Mouse (Mus musculus): ENCODE measurements at regions not wholly inside any gene's neighbourhood (a gene's known extent, or its start where the extent isn't known, plus 50 kb on each side); places are given as distances from the start of the nearest gene placed in this dataset.

DNA sequence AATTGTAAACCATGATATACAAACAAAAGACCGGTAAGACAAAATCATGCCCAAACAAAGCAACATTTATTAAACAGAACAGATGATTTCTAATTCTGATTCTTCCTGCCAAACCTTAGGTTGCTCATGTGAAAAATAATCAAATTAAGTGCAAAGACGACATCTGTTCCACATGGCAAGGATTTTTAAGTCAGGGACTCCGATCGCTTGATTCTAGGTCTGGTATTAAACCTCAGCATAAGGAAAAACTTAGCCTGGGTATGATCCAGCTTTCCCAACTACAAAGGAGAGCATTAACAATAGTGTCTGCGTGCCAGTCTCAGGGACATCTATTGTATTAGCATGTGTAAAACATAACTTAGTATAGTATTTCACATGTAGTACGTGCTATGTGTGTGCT, 181.8 kb upstream of the Rnpc3 start:
- peak; percentile 1 for DNase-seq (ENCODE audit: low read depth, low spot score)

DNA sequence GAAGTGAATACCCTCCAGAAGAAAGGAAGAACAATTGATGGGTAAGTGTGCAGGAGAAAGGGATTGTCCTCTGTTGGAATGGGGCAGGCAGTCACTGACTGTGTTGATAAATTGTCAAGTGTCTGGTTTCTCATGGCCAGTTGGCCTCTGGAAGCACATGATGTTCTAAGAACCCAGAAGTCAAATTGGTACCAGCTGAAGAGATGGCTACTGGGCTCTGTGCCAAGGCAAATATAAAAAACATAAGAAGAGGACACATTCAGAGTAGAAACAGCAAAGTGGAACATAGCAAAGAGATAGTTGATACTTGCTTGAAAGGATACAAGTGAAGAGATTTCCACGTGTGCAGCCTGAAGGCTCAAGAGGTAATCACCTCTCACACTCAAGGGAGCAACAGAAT, 170.9 kb upstream of the Col11a1 start:
- no peak for DNase-seq (ENCODE audit: low read depth, low spot score)

GRCm38 (mm10) chr3:113860005-113860404, 170.3 kb upstream of the Col11a1 start:
- DNase-seq (ENCODE audit: low read depth, low spot score): no peak

- no peak for DNase-seq (ENCODE audit: low read depth, low spot score)
These were observed 169.9 kb upstream of the Col11a1 start for GRCm38 (mm10) chr3:113860426-113860825.

GRCm38 (mm10) chr3:113873226-113873625, 157.1 kb upstream of the Col11a1 start:
- DNase-seq (ENCODE audit: low read depth, low spot score): no peak

DNA sequence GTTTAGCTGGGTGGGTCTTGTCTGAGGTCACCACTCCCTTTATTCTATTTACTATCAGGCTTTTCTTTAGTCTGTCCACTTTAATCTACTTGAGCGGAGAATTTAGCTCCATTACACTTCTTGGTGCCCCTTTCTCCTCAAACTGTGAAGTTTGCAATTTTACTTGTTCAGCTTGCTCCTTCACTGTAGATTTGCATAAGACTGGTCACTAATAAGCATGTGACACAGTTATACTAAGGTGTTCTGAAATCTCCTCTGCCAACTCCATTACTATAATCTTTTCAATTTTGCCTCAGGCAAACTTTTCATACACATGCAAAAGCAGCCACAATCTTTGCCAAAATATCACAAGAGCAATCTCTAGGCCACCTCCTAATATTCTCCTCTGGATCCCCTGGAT, 125.2 kb upstream of the Col11a1 start:
- DNase-seq (ENCODE audit: low read depth, low spot score): no peak

GRCm38 (mm10) chr3:113919350-113920179, 110.8 kb upstream of the Col11a1 start:
- DNase-seq (ENCODE audit: low read depth, low spot score): peak; percentile 50

- DNase-seq (ENCODE audit: low read depth, low spot score): no peak
These were observed 98.8 kb upstream of the Col11a1 start for GRCm38 (mm10) chr3:113931553-113931952.

GRCm38 (mm10) chr3:113950501-113950900, 79.8 kb upstream of the Col11a1 start:
- no peak for DNase-seq (ENCODE audit: low read depth, low spot score)

GRCm38 (mm10) chr3:113952468-113952867, 77.9 kb upstream of the Col11a1 start:
- peak; percentile 16 for DNase-seq (ENCODE audit: low read depth, low spot score)

DNA sequence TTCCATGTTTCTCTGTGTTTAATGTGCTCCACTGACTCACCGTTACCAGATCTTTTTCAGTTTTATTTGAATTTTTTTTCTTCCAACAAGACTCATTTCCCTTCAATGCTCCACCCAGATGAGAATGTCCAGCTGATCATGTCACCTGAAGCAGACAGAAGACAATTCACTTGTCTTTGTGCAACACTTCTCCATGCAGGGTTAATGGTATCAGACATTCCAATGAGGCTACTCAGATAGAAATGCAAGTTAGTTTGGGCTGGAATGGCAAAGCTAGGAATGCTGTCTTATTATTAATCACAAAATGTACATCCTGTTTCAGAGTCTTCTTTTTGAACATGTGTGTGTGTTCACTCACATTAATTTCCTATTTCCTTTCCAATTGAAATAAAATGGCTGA, 77.2 kb upstream of the Col11a1 start:
- no peak for DNase-seq (ENCODE audit: low read depth, low spot score)

DNA sequence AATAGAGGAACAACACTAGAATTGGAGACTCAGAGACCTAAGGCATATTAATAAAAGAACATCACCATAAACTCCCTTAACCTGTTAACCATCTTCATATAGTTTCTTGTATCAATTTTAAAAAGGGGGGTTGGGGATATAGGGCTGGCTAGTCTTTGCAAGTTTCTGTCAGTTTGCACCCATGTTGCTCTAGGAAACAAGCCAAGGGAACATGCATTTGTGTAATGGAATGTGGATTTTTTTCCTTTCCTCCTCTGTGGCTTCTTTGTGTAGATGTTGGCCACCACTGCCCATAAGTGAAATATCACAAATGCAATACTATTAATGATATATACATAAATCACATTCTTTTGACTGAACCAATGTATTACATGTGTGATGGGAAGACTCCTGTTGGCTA, 75.9 kb upstream of the Col11a1 start:
- DNase-seq (ENCODE audit: low read depth, low spot score): no peak

- DNase-seq (ENCODE audit: low read depth, low spot score): no peak
These were observed 70.3 kb upstream of the Col11a1 start for GRCm38 (mm10) chr3:113960080-113960479.

All from brain, adult 2 months (tissue).